7 mouse cellular contexts compared by ENCODE assay signal in genomic region chr1:168502266-168502665, GRCm38 (mm10).
DNase-seq lines count a peak whose midpoint lies in the region; ATAC-seq and TF ChIP-seq lines count a peak whose summit lies in the region.

No protein-coding gene starts in this region.

- TF ChIP-seq CTCF in C2C12 (IDR thresholded peaks at IDR 0.05; ENCODE audit: control insufficient read depth, insufficient read depth, insufficient read length) = no peak
- TF ChIP-seq CTCF in liver, postnatal 0 days (IDR thresholded peaks at IDR 0.05; ENCODE audit: low read depth) = no peak

- no peak overlapping the region for H3K9ac ChIP-seq in heart, embryonic 16.5 days (ENCODE audit: low read length)
- no peak overlapping the region for H3K9ac ChIP-seq in liver, postnatal 0 days (replicated peaks)

- H3K4me3 ChIP-seq in C2C12 (ENCODE audit: insufficient read depth, poor library complexity, severe bottlenecking) = no peak overlapping the region
- no peak overlapping the region for H3K4me3 ChIP-seq in heart, embryonic 16.5 days (ENCODE audit: low read length)
- no peak overlapping the region for H3K4me3 ChIP-seq in liver, postnatal 0 days (ENCODE audit: low read depth, low read length)

- H3K27ac ChIP-seq in heart, embryonic 16.5 days (ENCODE audit: low read length) = peak overlapping the region; percentile 34; the same call in 1 of the 2 replicates
- no peak overlapping the region for H3K27ac ChIP-seq in liver, postnatal 0 days (ENCODE audit: low read depth)

- peak; percentile 27 to 33 for DNase-seq in adrenal gland, adult 18-20 months (ENCODE audit: low spot score in 2 of 2)
- DNase-seq in liver, postnatal 0 days = peak; percentile 29
- DNase-seq in left cerebral cortex, adult 18-20 months (ENCODE audit: low spot score in 2 of 2) = no peak
- no peak for DNase-seq in cerebellum, postnatal 25 days
- DNase-seq in spleen, postnatal 4 days (ENCODE audit: low spot score in 2 of 2) = no peak

- no peaks in the 10 kb centered on the region for H3K79me3 ChIP-seq in C2C12 (ENCODE audit: low read depth)

- 0 out of 2 replicates have a peak, but pooled peaks cover 3% of the 10 kb centered on the region for H3K4me1 ChIP-seq in heart, embryonic 16.5 days (ENCODE audit: control insufficient read depth, insufficient read depth, low read length)
- H3K4me1 ChIP-seq in liver, postnatal 0 days (ENCODE audit: insufficient read depth) = peaks cover 3% of the 10 kb centered on the region; the same call in 1 of the 2 replicates

- WGBS in heart, embryonic 16.5 days = 19% methylated on average over 7 of the region's 7 CpGs
- WGBS in liver, postnatal 0 days (ENCODE audit: insufficient replicate concordance) = 58% methylated on average over 7 of the region's 7 CpGs

- peak overlapping the region; percentile 44 for H3K4me2 ChIP-seq in heart, embryonic 16.5 days (ENCODE audit: low read depth, low read length)
- no peak overlapping the region for H3K4me2 ChIP-seq in liver, postnatal 0 days (ENCODE audit: low read depth, low read length)

- no peak overlapping the region for H3ac ChIP-seq in C2C12 (ENCODE audit: control insufficient read depth, insufficient read length, low read depth)

- no peaks in the 10 kb centered on the region for H3K79me2 ChIP-seq in C2C12 (ENCODE audit: control insufficient read depth, insufficient read depth)

- H3K9me3 ChIP-seq in heart, embryonic 16.5 days (replicated peaks; ENCODE audit: control insufficient read depth, low read length) = no peaks in the 10 kb centered on the region
- H3K9me3 ChIP-seq in liver, postnatal 0 days (ENCODE audit: low read length) = no peaks in the 10 kb centered on the region

- H3K36me3 ChIP-seq in C2C12 (ENCODE audit: control insufficient read depth, insufficient read depth) = no peaks in the 10 kb centered on the region
- H3K36me3 ChIP-seq in heart, embryonic 16.5 days (ENCODE audit: control insufficient read depth, insufficient read depth) = no peaks in the 10 kb centered on the region
- no peaks in the 10 kb centered on the region for H3K36me3 ChIP-seq in liver, postnatal 0 days (replicated peaks; ENCODE audit: insufficient read depth, low read length)

- TF ChIP-seq EP300 in liver, postnatal 0 days (IDR thresholded peaks at IDR 0.05; ENCODE audit: low read depth) = no peak

- no peaks in the 10 kb centered on the region for H3K27me3 ChIP-seq in C2C12 (ENCODE audit: control insufficient read depth, insufficient read depth, insufficient read length)
- no peaks in the 10 kb centered on the region for H3K27me3 ChIP-seq in heart, embryonic 16.5 days (ENCODE audit: control insufficient read depth, insufficient read depth, low read length)
- H3K27me3 ChIP-seq in liver, postnatal 0 days (ENCODE audit: insufficient read depth, low read length) = no peaks in the 10 kb centered on the region

- ATAC-seq in heart, embryonic 16.5 days (replicated peaks; ENCODE audit: extremely low read depth, insufficient read depth, low FRiP score) = peak; percentile 67
- peak; percentile 82 for ATAC-seq in liver, postnatal 0 days

TF ChIP-seq in C2C12, 6 proteins besides CTCF, POLR2A, EP300 and RAD21:
- peak; percentile 91 for TF ChIP-seq CEBPB (IDR thresholded peaks at IDR 0.05; ENCODE audit: low read depth)
- no peak for TF ChIP-seq MAX (IDR thresholded peaks at IDR 0.05)

Comparison
In these comparisons a context has a peak if more than half of its experiments do, and no peak if none do; other contexts are left out.
1. DNase-seq: peak in adrenal gland, adult 18-20 months (2 of 2) and liver, postnatal 0 days (single experiment); none in left cerebral cortex, adult 18-20 months (0 of 2), cerebellum, postnatal 25 days (0 of 2) and spleen, postnatal 4 days (0 of 2).